Mouse (Mus musculus): ENCODE data around the gene Sycp2. TPM values are rescaled to one million over a fixed set of nuclear protein-coding genes. Genes with fewer than 3 reads are reported as not detected.
"Not testable (repeated sequence)": the region's sequence is repeated elsewhere in the genome, so short reads cannot be mapped to it uniquely, and the experiment has no call there.

Gene Sycp2
- total RNA-seq, 2 experiments from 2014 or later: 0.06 to 0.34 TPM

GRCm38 (mm10) chr2:178414261-178415149, 7.0 kb upstream of the Sycp2 start, which contains the start of the genes Ppp1r3d and Fam217b:
TSS of gene Ppp1r3d (minus strand) at chr2:178414472.
TSS of gene Fam217b (plus strand) at chr2:178414524.
- peak in 1 of 2 experiments; percentile 11 for DNase-seq (ENCODE audit: low spot score in 2 of 2)

GRCm38 (mm10) chr2:178413481-178414260, 6.2 kb upstream of the Sycp2 start:
- no peak for DNase-seq (ENCODE audit: low spot score in 2 of 2)

GRCm38 (mm10) chr2:178413081-178413480, 5.6 kb upstream of the Sycp2 start:
- DNase-seq (ENCODE audit: low spot score in 2 of 2): no peak

GRCm38 (mm10) chr2:178412598-178412997, 5.1 kb upstream of the Sycp2 start:
- DNase-seq (ENCODE audit: low spot score in 2 of 2): no peak

GRCm38 (mm10) chr2:178410286-178410685, 2.8 kb upstream of the Sycp2 start:
- DNase-seq (ENCODE audit: low spot score in 2 of 2): no peak

- DNase-seq (ENCODE audit: low spot score in 2 of 2): no peak
Observed at GRCm38 (mm10) chr2:178409024-178409423, 1.5 kb upstream of the Sycp2 start.

GRCm38 (mm10) chr2:178342597-178342996, 64.9 kb downstream of the Sycp2 start:
- no peak for DNase-seq (ENCODE audit: low spot score in 2 of 2)

GRCm38 (mm10) chr2:178342105-178342504, 65.4 kb downstream of the Sycp2 start:
- DNase-seq (ENCODE audit: low spot score in 2 of 2): not testable (repeated sequence)

GRCm38 (mm10) chr2:178339044-178339443, 68.4 kb downstream of the Sycp2 start:
- DNase-seq (ENCODE audit: low spot score in 2 of 2): no peak

- no peak for DNase-seq (ENCODE audit: low spot score in 2 of 2)
Observed at GRCm38 (mm10) chr2:178337878-178338277, 69.6 kb downstream of the Sycp2 start.

GRCm38 (mm10) chr2:178329986-178330385, 77.5 kb downstream of the Sycp2 start:
- DNase-seq (ENCODE audit: low spot score in 2 of 2): no peak

- no peak for DNase-seq (ENCODE audit: low spot score in 2 of 2)
Observed at GRCm38 (mm10) chr2:178329551-178329950, 77.9 kb downstream of the Sycp2 start.

GRCm38 (mm10) chr2:178327466-178328040, 79.9 kb downstream of the Sycp2 start:
- no peak for DNase-seq (ENCODE audit: low spot score in 2 of 2)

- DNase-seq (ENCODE audit: low spot score in 2 of 2): no peak
Observed at GRCm38 (mm10) chr2:178326750-178327465, 80.6 kb downstream of the Sycp2 start.

- no peak for DNase-seq (ENCODE audit: low spot score in 2 of 2)
Observed at GRCm38 (mm10) chr2:178326067-178326466, 81.4 kb downstream of the Sycp2 start.

GRCm38 (mm10) chr2:178324818-178325217, 82.7 kb downstream of the Sycp2 start:
- DNase-seq (ENCODE audit: low spot score in 2 of 2): no peak

- DNase-seq (ENCODE audit: low spot score in 2 of 2): no peak
Observed at GRCm38 (mm10) chr2:178324410-178324809, 83.1 kb downstream of the Sycp2 start.

- DNase-seq (ENCODE audit: low spot score in 2 of 2): no peak
Observed at GRCm38 (mm10) chr2:178321271-178321670, 86.2 kb downstream of the Sycp2 start.

GRCm38 (mm10) chr2:178319766-178320165, 87.7 kb downstream of the Sycp2 start:
- no peak for DNase-seq (ENCODE audit: low spot score in 2 of 2)

- DNase-seq (ENCODE audit: low spot score in 2 of 2): no peak
Observed at GRCm38 (mm10) chr2:178316281-178316680, 91.2 kb downstream of the Sycp2 start.

- DNase-seq (ENCODE audit: low spot score in 2 of 2): no peak
Observed at GRCm38 (mm10) chr2:178313539-178313938, 93.9 kb downstream of the Sycp2 start.

Measured in adrenal gland, postnatal 4 days (tissue).